ENCODE assay signal across 13 mouse cellular contexts in genomic region chr7:136083005-136083404, GRCm38 (mm10).
DNase-seq lines count a peak whose midpoint lies in the region; ATAC-seq lines count a peak whose summit lies in the region.
"Had no signal": no experiment of that assay in that cellular context is flagged by ENCODE, and none has a peak within 500 bp of the region (broad histone marks: within the 10 kb centered on the region; RNA-seq: fewer than 3 reads in every experiment).

No protein-coding gene starts in this region.

- H3K9me3 ChIP-seq in forebrain, embryonic 11.5 days (ENCODE audit: control insufficient read depth, low read length) = no peaks in the 10 kb centered on the region
- no peaks in the 10 kb centered on the region for H3K9me3 ChIP-seq in hindbrain, embryonic 15.5 days
- H3K9me3 ChIP-seq in midbrain, embryonic 16.5 days (replicated peaks; ENCODE audit: control insufficient read depth, low read length, poor library complexity, severe bottlenecking) = no peaks in the 10 kb centered on the region

- H3K4me3 ChIP-seq in forebrain, embryonic 11.5 days (ENCODE audit: low read depth, low read length) = no peak overlapping the region
- H3K4me3 ChIP-seq in hindbrain, embryonic 15.5 days = no peak overlapping the region
- no peak overlapping the region for H3K4me3 ChIP-seq in midbrain, embryonic 16.5 days (ENCODE audit: low read depth, low read length)
- H3K4me3 ChIP-seq: gastrocnemius, adult 2 months had no signal

- peak overlapping the region; percentile 75 for H3K27ac ChIP-seq in forebrain, embryonic 11.5 days (ENCODE audit: low read depth, low read length)
- H3K27ac ChIP-seq in hindbrain, embryonic 15.5 days (replicated peaks) = peak overlapping the region; percentile 17
- H3K27ac ChIP-seq in midbrain, embryonic 16.5 days (ENCODE audit: low read length) = peak overlapping the region; percentile 35
- H3K27ac ChIP-seq: gastrocnemius, adult 2 months; macrophage had no signal

- peaks cover 16% of the 10 kb centered on the region for H3K4me1 ChIP-seq in forebrain, embryonic 11.5 days (replicated peaks; ENCODE audit: control insufficient read depth, insufficient read depth, low read length)
- H3K4me1 ChIP-seq in hindbrain, embryonic 15.5 days (replicated peaks) = peaks cover 35% of the 10 kb centered on the region
- peaks cover 25% of the 10 kb centered on the region for H3K4me1 ChIP-seq in midbrain, embryonic 16.5 days (ENCODE audit: control insufficient read depth, insufficient read depth, low read length)

- H3K36me3 ChIP-seq in forebrain, embryonic 11.5 days (ENCODE audit: control insufficient read depth, insufficient read depth, low read length) = no peaks in the 10 kb centered on the region
- no peaks in the 10 kb centered on the region for H3K36me3 ChIP-seq in hindbrain, embryonic 15.5 days
- H3K36me3 ChIP-seq in midbrain, embryonic 16.5 days (ENCODE audit: control insufficient read depth, insufficient read depth, low read length) = no peaks in the 10 kb centered on the region

- ATAC-seq in forebrain, embryonic 11.5 days (replicated peaks; ENCODE audit: low FRiP score) = no peak
- peak; percentile 23; the same call in 1 of the 2 replicates for ATAC-seq in hindbrain, embryonic 15.5 days (ENCODE audit: low FRiP score, low read depth)
- ATAC-seq in midbrain, embryonic 16.5 days = no peak

- 66% methylated on average over 10 of the region's 10 CpGs for WGBS in forebrain, embryonic 11.5 days
- 31% methylated on average over 10 of the region's 10 CpGs for WGBS in hindbrain, embryonic 15.5 days
- WGBS in midbrain, embryonic 16.5 days = 38% methylated on average over 10 of the region's 10 CpGs

- H3K9ac ChIP-seq in forebrain, embryonic 11.5 days (ENCODE audit: low read length) = no peak overlapping the region
- H3K9ac ChIP-seq in hindbrain, embryonic 15.5 days = no peak overlapping the region
- H3K9ac ChIP-seq in midbrain, embryonic 16.5 days (ENCODE audit: low read depth, low read length) = no peak overlapping the region

- no peaks in the 10 kb centered on the region for H3K27me3 ChIP-seq in forebrain, embryonic 11.5 days (ENCODE audit: control insufficient read depth, insufficient read depth, low read length)
- H3K27me3 ChIP-seq in hindbrain, embryonic 15.5 days = no peaks in the 10 kb centered on the region
- 0 out of 2 replicates have a peak, but pooled peaks cover 3% of the 10 kb centered on the region for H3K27me3 ChIP-seq in midbrain, embryonic 16.5 days (ENCODE audit: control insufficient read depth, insufficient read depth, low read depth, low read length)

- peak; percentile 44 for DNase-seq in layer of hippocampus, adult 9-11 months
- no peak for DNase-seq in layer of hippocampus, postnatal 10 days (ENCODE audit: low spot score in 2 of 2)
- DNase-seq in forebrain, embryonic 11.5 days (ENCODE audit: low spot score) = no peak
- DNase-seq in kidney, postnatal 14 days = no peak
- DNase-seq in kidney, adult 11 months = no peak
- no peak for DNase-seq in urinary bladder, postnatal 10 days (ENCODE audit: low spot score)
- DNase-seq: adrenal gland, postnatal 10 days; B cell, adult 2 months; gastrocnemius, adult 2 months; kidney, postnatal 36 days had no signal

- no peak overlapping the region for H3K4me2 ChIP-seq in forebrain, embryonic 11.5 days (ENCODE audit: low read depth, low read length, severe bottlenecking)
- no peak overlapping the region for H3K4me2 ChIP-seq in hindbrain, embryonic 15.5 days
- no peak overlapping the region for H3K4me2 ChIP-seq in midbrain, embryonic 16.5 days (ENCODE audit: low read length)

Comparison
In these comparisons a context has a peak if more than half of its experiments do, and no peak if none do; other contexts are left out.
1. H3K27ac ChIP-seq: peak in every context shown above with its lines; median percentile 75 in forebrain, embryonic 11.5 days; 35 in midbrain, embryonic 16.5 days; 17 in hindbrain, embryonic 15.5 days.